13 mouse cellular contexts compared by ENCODE assay signal in the genomic region with DNA sequence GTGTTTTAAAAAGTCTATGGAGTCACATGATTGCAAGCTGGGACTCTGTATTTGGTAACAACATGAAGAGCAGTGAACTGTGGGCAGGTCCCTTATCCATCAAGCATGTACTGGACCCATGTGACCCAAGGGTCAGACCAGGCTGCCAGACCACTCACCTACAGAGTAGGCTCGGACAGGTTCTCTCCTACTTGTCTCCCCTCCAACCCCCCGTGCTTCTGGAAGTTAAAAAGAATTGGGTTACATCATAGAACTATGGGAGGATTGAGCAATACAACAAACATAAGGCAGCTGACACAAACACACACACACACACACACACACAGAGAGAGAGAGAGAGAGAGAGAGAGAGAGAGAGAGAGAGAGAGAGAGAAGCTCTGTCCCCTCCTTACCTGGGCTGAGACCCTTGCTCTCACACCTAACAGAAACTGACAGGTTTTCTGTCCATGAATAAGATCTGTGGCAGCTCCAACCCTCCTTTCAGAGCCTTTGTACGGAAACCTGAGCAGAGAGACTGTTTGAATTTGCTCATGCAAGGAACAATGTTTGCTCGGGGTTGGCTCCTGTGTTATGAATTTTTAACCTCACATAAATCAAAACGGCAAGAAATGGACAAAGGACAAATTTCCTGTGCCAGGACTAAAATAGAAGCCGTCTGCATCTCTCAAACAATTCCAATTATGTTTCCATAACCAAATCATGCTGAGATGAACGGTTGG.
DNase-seq lines count a peak whose midpoint lies in the region; ATAC-seq and TF ChIP-seq lines count a peak whose summit lies in the region.
"Had no signal": no experiment of that assay in that cellular context is flagged by ENCODE, and none has a peak within 500 bp of the region (broad histone marks: within the 10 kb centered on the region; RNA-seq: fewer than 3 reads in every experiment).

No protein-coding gene starts in this region.

- H3K4me1 ChIP-seq in heart, embryonic 10.5 days: peaks cover 4% of the 10 kb centered on the region; the same call in 1 of the 2 replicates
- H3K4me1 ChIP-seq in limb, embryonic 14.5 days (ENCODE audit: control insufficient read depth, insufficient read depth, low read length): peaks cover 8% of the 10 kb centered on the region
- peaks cover 9% of the 10 kb centered on the region for H3K4me1 ChIP-seq in limb, embryonic 10.5 days

- no peak overlapping the region for H3K4me2 ChIP-seq in limb, embryonic 14.5 days (replicated peaks; ENCODE audit: low read depth, low read length, severe bottlenecking)
- H3K4me2 ChIP-seq: heart, embryonic 11.5 days had no signal

- no peak overlapping the region for H3K27ac ChIP-seq in heart, embryonic 10.5 days
- no peak overlapping the region for H3K27ac ChIP-seq in limb, embryonic 14.5 days (replicated peaks; ENCODE audit: low read depth, low read length)
- H3K27ac ChIP-seq in limb, embryonic 10.5 days: no peak overlapping the region
- H3K27ac ChIP-seq: forebrain, embryonic 10.5 days had no signal

- no peak overlapping the region for H3K9ac ChIP-seq in limb, embryonic 14.5 days (ENCODE audit: low read depth, low read length, severe bottlenecking)

- DNase-seq in heart, embryonic 10.5 days (ENCODE audit: low spot score): peak; percentile 43
- no peak for DNase-seq in heart, postnatal 14 days
- DNase-seq in limb, embryonic 14.5 days (ENCODE audit: low spot score): peak; percentile 44
- DNase-seq in limb, embryonic 10.5 days (ENCODE audit: low spot score): no peak
- peak; percentile 28 for DNase-seq in Muller cell, postnatal 12 days (ENCODE audit: inconsistent ontology term)
- peak; percentile 8 to 14 for DNase-seq in kidney, postnatal 36 days
- DNase-seq in spleen, postnatal 14 days (ENCODE audit: low spot score in 2 of 2): no peak
- DNase-seq in adrenal gland, postnatal 36 days: no peak
- DNase-seq: cerebellum, adult 9-10 months; thymus, postnatal 4 days had no signal

- intact Hi-C loops in heart, postnatal 14 days (cut with DNase I): no loop called here

- no peaks in the 10 kb centered on the region for H3K9me3 ChIP-seq in heart, embryonic 10.5 days
- H3K9me3 ChIP-seq in limb, embryonic 14.5 days (ENCODE audit: control insufficient read depth, low read length): no peaks in the 10 kb centered on the region
- H3K9me3 ChIP-seq in limb, embryonic 10.5 days (replicated peaks): no peaks in the 10 kb centered on the region
- H3K9me3 ChIP-seq: forebrain, embryonic 10.5 days had no signal

- no peak overlapping the region for H3K4me3 ChIP-seq in heart, embryonic 10.5 days
- no peak overlapping the region for H3K4me3 ChIP-seq in limb, embryonic 14.5 days (replicated peaks; ENCODE audit: low read length)
- no peak overlapping the region for H3K4me3 ChIP-seq in limb, embryonic 10.5 days
- H3K4me3 ChIP-seq: forebrain, embryonic 10.5 days had no signal

- H3K27me3 ChIP-seq in heart, embryonic 10.5 days (ENCODE audit: insufficient read depth, poor library complexity, severe bottlenecking): no peaks in the 10 kb centered on the region
- no peaks in the 10 kb centered on the region for H3K27me3 ChIP-seq in limb, embryonic 14.5 days (ENCODE audit: control insufficient read depth, insufficient read depth, low read length)
- no peaks in the 10 kb centered on the region for H3K27me3 ChIP-seq in limb, embryonic 10.5 days (ENCODE audit: low read depth, poor library complexity, severe bottlenecking)

- no peaks in the 10 kb centered on the region for H3K36me3 ChIP-seq in heart, embryonic 10.5 days
- no peaks in the 10 kb centered on the region for H3K36me3 ChIP-seq in limb, embryonic 14.5 days (ENCODE audit: control insufficient read depth, insufficient read depth, low read length)
- H3K36me3 ChIP-seq in limb, embryonic 10.5 days: no peaks in the 10 kb centered on the region
- H3K36me3 ChIP-seq: forebrain, embryonic 10.5 days had no signal

- ATAC-seq in limb, embryonic 14.5 days (ENCODE audit: low FRiP score, low read depth): no peak
- ATAC-seq: activated CD4-positive, CD25-positive, alpha-beta regulatory T cell, adult 4 months had no signal

- WGBS in heart, embryonic 10.5 days: 78% methylated on average over 7 of the region's 7 CpGs
- WGBS in limb, embryonic 14.5 days: 63% methylated on average over 7 of the region's 7 CpGs
- WGBS in limb, embryonic 10.5 days: 90% methylated on average over 7 of the region's 7 CpGs

- TF ChIP-seq POLR2A in limb, embryonic 14.5 days (IDR thresholded peaks at IDR 0.05; ENCODE audit: borderline replicate concordance, extremely low read depth, insufficient read depth, insufficient read length): no peak

Comparison
In these comparisons a context has a peak if more than half of its experiments do, and no peak if none do; other contexts are left out.
1. DNase-seq: peak in heart, embryonic 10.5 days (single experiment), limb, embryonic 14.5 days (single experiment), Muller cell, postnatal 12 days (single experiment) and kidney, postnatal 36 days (2 of 2); none in heart, postnatal 14 days (0 of 2), limb, embryonic 10.5 days (single experiment), spleen, postnatal 14 days (0 of 2) and adrenal gland, postnatal 36 days (0 of 2).